Mouse (Mus musculus) heart, adult 2 months (tissue): ENCODE data around the gene Eif2a.

Source experiments
- CTCF ChIP-seq: fragments of 200-600 bp; IDR thresholded peaks from 2 replicates; pipeline ENCODE4 v1.8.1; 2022; ENCODE audit warnings: antibody characterized with exemption, mild to moderate bottlenecking, moderate library complexity
- EP300 ChIP-seq: fragments of 200-500 bp; IDR thresholded peaks from 2 replicates; pipeline ENCODE4 v1.6.1; 2011; ENCODE audit warnings: low read depth, low read length, control low read depth; ENCODE audit not compliant: insufficient read depth
- POLR2A ChIP-seq: fragments of 200-500 bp; IDR thresholded peaks from 2 replicates; pipeline ENCODE4 v1.6.1; 2011; ENCODE audit warnings: mild to moderate bottlenecking, low read depth, low read length, control low read depth; ENCODE audit not compliant: insufficient read depth

DNA sequence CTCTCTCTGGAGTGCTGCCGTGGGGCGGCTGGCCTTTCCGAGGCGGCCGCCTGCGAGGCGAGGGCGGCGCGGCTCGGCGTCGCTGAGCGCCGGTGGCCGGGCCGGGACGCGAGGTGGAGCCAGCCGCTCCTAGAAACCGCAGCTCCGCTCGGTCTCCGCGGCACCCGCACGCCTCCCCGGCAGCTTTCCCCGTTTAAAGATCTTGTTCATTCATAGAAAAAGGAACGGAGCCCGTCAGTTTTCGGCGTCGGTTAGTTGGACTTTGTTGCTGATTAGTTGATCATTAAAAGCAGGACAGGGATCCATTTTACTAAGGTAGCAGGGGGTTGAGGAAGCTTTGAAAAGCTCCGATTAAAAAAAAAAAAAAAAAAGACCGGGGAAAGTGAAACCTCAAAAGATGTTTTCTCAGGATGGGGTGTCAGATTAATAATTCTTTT, 51.5 kb downstream of the Eif2a start:
- TF ChIP-seq CTCF (peak; percentile 4; the same call in 1 of the 2 replicates), POLR2A (no peak), EP300 (no peak)
